10 mouse cellular contexts compared by ENCODE assay signal in genomic region chr16:21869879-21870278, GRCm38 (mm10).
DNase-seq lines count a peak whose midpoint lies in the region; ATAC-seq lines count a peak whose summit lies in the region.
"Had no signal": no experiment of that assay in that cellular context is flagged by ENCODE, and none has a peak within 500 bp of the region (broad histone marks: within the 10 kb centered on the region; RNA-seq: fewer than 3 reads in every experiment).

No protein-coding gene starts in this region.

- WGBS in forebrain, embryonic 14.5 days: 8% methylated on average over 4 of the region's 4 CpGs
- WGBS in limb, embryonic 11.5 days: 5% methylated on average over 4 of the region's 4 CpGs
- 11% methylated on average over 4 of the region's 4 CpGs for WGBS in neural tube, embryonic 13.5 days

- H3K4me1 ChIP-seq in forebrain, embryonic 14.5 days (ENCODE audit: control insufficient read depth, insufficient read depth, low read length): peaks cover 11% of the 10 kb centered on the region
- H3K4me1 ChIP-seq in limb, embryonic 11.5 days (ENCODE audit: control insufficient read depth, insufficient read depth, low read length): peaks cover 18% of the 10 kb centered on the region
- H3K4me1 ChIP-seq in neural tube, embryonic 13.5 days (replicated peaks): peaks cover 65% of the 10 kb centered on the region

- no peak overlapping the region for H3K27ac ChIP-seq in forebrain, embryonic 14.5 days (ENCODE audit: low read depth, low read length)
- peak overlapping the region; percentile 23; the same call in 1 of the 2 replicates for H3K27ac ChIP-seq in limb, embryonic 11.5 days (replicated peaks; ENCODE audit: low read depth, low read length)
- peak overlapping the region; percentile 55 for H3K27ac ChIP-seq in neural tube, embryonic 13.5 days (replicated peaks)

- H3K27me3 ChIP-seq in forebrain, embryonic 14.5 days (replicated peaks; ENCODE audit: control insufficient read depth, insufficient read depth, low read length): no peaks in the 10 kb centered on the region
- H3K27me3 ChIP-seq in limb, embryonic 11.5 days (ENCODE audit: control insufficient read depth, insufficient read depth, low read length): no peaks in the 10 kb centered on the region
- H3K27me3 ChIP-seq in neural tube, embryonic 13.5 days: no peaks in the 10 kb centered on the region

- intact Hi-C loops in left cerebral cortex, postnatal 36 days (cut with DNase I): no loop called here

- no peak overlapping the region for H3K4me2 ChIP-seq in forebrain, embryonic 14.5 days (ENCODE audit: low read length)
- H3K4me2 ChIP-seq in limb, embryonic 11.5 days (ENCODE audit: low read depth, severe bottlenecking): no peak overlapping the region; the same call in 1 of the 2 replicates
- no peak overlapping the region for H3K4me2 ChIP-seq in neural tube, embryonic 13.5 days
- H3K4me2 ChIP-seq: lung, embryonic 14.5 days had no signal

- no peak overlapping the region for H3K9ac ChIP-seq in forebrain, embryonic 14.5 days (ENCODE audit: low read length)
- H3K9ac ChIP-seq in limb, embryonic 11.5 days (ENCODE audit: low read length): no peak overlapping the region
- no peak overlapping the region for H3K9ac ChIP-seq in neural tube, embryonic 13.5 days
- H3K9ac ChIP-seq: lung, embryonic 14.5 days had no signal

- peak; percentile 72 for ATAC-seq in forebrain, embryonic 14.5 days
- peak; percentile 77 for ATAC-seq in limb, embryonic 11.5 days (ENCODE audit: insufficient number of reproducible peaks, low FRiP score, low TSS enrichment, low read depth)
- peak; percentile 81 for ATAC-seq in neural tube, embryonic 13.5 days (ENCODE audit: low read depth)

- no peak overlapping the region for H3K4me3 ChIP-seq in forebrain, embryonic 14.5 days (ENCODE audit: low read depth, low read length)
- no peak overlapping the region for H3K4me3 ChIP-seq in limb, embryonic 11.5 days (ENCODE audit: low read depth, low read length)
- no peak overlapping the region for H3K4me3 ChIP-seq in neural tube, embryonic 13.5 days

- peak; percentile 38 for DNase-seq in embryo, embryonic 9.5 days (ENCODE audit: extremely low spot score)
- DNase-seq in forebrain, embryonic 14.5 days (ENCODE audit: low spot score): peak; percentile 56
- peak; percentile 75 for DNase-seq in limb, embryonic 11.5 days (ENCODE audit: low spot score)
- no peak for DNase-seq in cerebellum, adult 8-10 months
- no peak for DNase-seq in adrenal gland, postnatal 25 days
- DNase-seq in left cerebral cortex, postnatal 36 days (ENCODE audit: low spot score in 2 of 2): no peak
- DNase-seq: kidney, postnatal 10 days; lung, embryonic 14.5 days; right cerebral cortex, postnatal 25 days had no signal

- no peaks in the 10 kb centered on the region for H3K36me3 ChIP-seq in forebrain, embryonic 14.5 days (ENCODE audit: control insufficient read depth, insufficient read depth, low read length)
- H3K36me3 ChIP-seq in limb, embryonic 11.5 days (ENCODE audit: control insufficient read depth, insufficient read depth, low read length): no peaks in the 10 kb centered on the region
- no peaks in the 10 kb centered on the region for H3K36me3 ChIP-seq in neural tube, embryonic 13.5 days

- no peaks in the 10 kb centered on the region for H3K9me3 ChIP-seq in forebrain, embryonic 14.5 days (replicated peaks; ENCODE audit: control insufficient read depth, low read length)
- H3K9me3 ChIP-seq in limb, embryonic 11.5 days (ENCODE audit: control insufficient read depth, low read length): no peaks in the 10 kb centered on the region
- H3K9me3 ChIP-seq in neural tube, embryonic 13.5 days: no peaks in the 10 kb centered on the region

Comparison
In these comparisons a context has a peak if more than half of its experiments do, and no peak if none do; other contexts are left out.
1. DNase-seq: peak in embryo, embryonic 9.5 days (single experiment), forebrain, embryonic 14.5 days (single experiment) and limb, embryonic 11.5 days (single experiment); none in cerebellum, adult 8-10 months (single experiment), adrenal gland, postnatal 25 days (single experiment) and left cerebral cortex, postnatal 36 days (0 of 2).
2. Peak in every context shown above with its lines, with median percentiles within 50 percentile points of each other: ATAC-seq.